Mouse (Mus musculus): ENCODE measurements around the gene Mdm2. TPM values are rescaled to one million over a fixed set of nuclear protein-coding genes. Genes with fewer than 3 reads are reported as not detected.
A peak's percentile ranks its signal among the peaks of the same experiment; 100 is the strongest.

Mdm2 gene
- total and polyA plus RNA-seq, 3 experiments: 35.3 to 601 (median 42.2) TPM

- Histone ChIP-seq H3K9me3 (replicated peaks; ENCODE audit: insufficient read depth, low read length) (no peaks in the 10 kb centered on the region), H3K9ac (ENCODE audit: control insufficient read depth, low read depth, low read length, poor library complexity, severe bottlenecking) (no peak overlapping the region; the same call in 1 of the 2 replicates), H3K4me1 (ENCODE audit: control insufficient read depth in 1 of 2, insufficient read depth in 2 of 2, low read length in 2 of 2) (peaks cover 6 to 26% of the 10 kb centered on the region in 2 experiments), H3K4me3 (ENCODE audit: control insufficient read depth in 1 of 2, insufficient read depth in 1 of 2, low read depth in 2 of 2, low read length in 2 of 2) (peak overlapping the region in 1 of 2 experiments; percentile 8; a peak in 1 of 4 replicates), H3K27me3 (ENCODE audit: control insufficient read depth in 1 of 2, insufficient read depth in 2 of 2, low read length in 2 of 2) (no peaks in the 10 kb centered on the region; a peak in 1 of 4 replicates), H3K79me2 (ENCODE audit: control insufficient read depth, insufficient read depth, low read length, poor library complexity) (no peaks in the 10 kb centered on the region), H3K27ac (ENCODE audit: control insufficient read depth, low read depth, low read length) (no peak overlapping the region), H3K36me3 (ENCODE audit: control insufficient read depth in 1 of 2, insufficient read depth in 2 of 2, low read length in 2 of 2) (peaks cover 0 to 22% of the 10 kb centered on the region in 2 experiments; a peak in 2 of 4 replicates)
- peak; percentile 27 for DNase-seq (ENCODE audit: low read depth, low spot score)
- TF ChIP-seq ELF1 (IDR thresholded peaks at IDR 0.05; ENCODE audit: low read depth, low read length) (no peak), GATA1 (IDR thresholded peaks at IDR 0.05; ENCODE audit: low read depth, low read length) (0 out of 2 replicates have a peak, but pooled peaks have one; percentile 4), UBTF (IDR thresholded peaks at IDR 0.05; ENCODE audit: borderline replicate concordance, insufficient read depth, low read depth, low read length) (no peak), MAZ (IDR thresholded peaks at IDR 0.05; ENCODE audit: low read depth, low read length) (no peak)
Measured at GRCm38 (mm10) chr10:117676036-117676643, 34.4 kb downstream of the Mdm2 start.

- peak overlapping the region in 1 of 2 experiments; percentile 8; a peak in 1 of 4 replicates for H3K4me3 ChIP-seq (ENCODE audit: control insufficient read depth in 1 of 2, insufficient read depth in 1 of 2, low read depth in 2 of 2, low read length in 2 of 2)
- H3K36me3 ChIP-seq (ENCODE audit: control insufficient read depth in 1 of 2, insufficient read depth in 2 of 2, low read length in 2 of 2): peaks cover 0 to 22% of the 10 kb centered on the region in 2 experiments; a peak in 2 of 4 replicates
- DNase-seq (ENCODE audit: low read depth, low spot score): peak; percentile 59
- H3K27ac ChIP-seq (ENCODE audit: control insufficient read depth, low read depth, low read length): no peak overlapping the region
- H3K4me1 ChIP-seq (ENCODE audit: control insufficient read depth in 1 of 2, insufficient read depth in 2 of 2, low read length in 2 of 2): peaks cover 6 to 26% of the 10 kb centered on the region in 2 experiments
- TF ChIP-seq ZMIZ1 (IDR thresholded peaks at IDR 0.05; ENCODE audit: low read depth, low read length) (no peak), SMC3 (IDR thresholded peaks at IDR 0.05; ENCODE audit: low read depth, low read length) (no peak), USF2 (IDR thresholded peaks at IDR 0.05; ENCODE audit: borderline replicate concordance in 1 of 2, insufficient read depth in 1 of 2, low read depth in 1 of 2, low read length in 2 of 2) (peak; percentile 78 to 94), UBTF (IDR thresholded peaks at IDR 0.05; ENCODE audit: borderline replicate concordance, insufficient read depth, low read depth, low read length) (no peak), BHLHE40 (IDR thresholded peaks at IDR 0.05; ENCODE audit: borderline replicate concordance, low read depth, low read length) (peak; percentile 84), USF1 (IDR thresholded peaks at IDR 0.05; ENCODE audit: low read depth, low read length) (peak; percentile 95), MAX (IDR thresholded peaks at IDR 0.05; ENCODE audit: low read length) (peak; percentile 89), RCOR1 (IDR thresholded peaks at IDR 0.05; ENCODE audit: low read depth, low read length) (no peak)
- H3K79me2 ChIP-seq (ENCODE audit: control insufficient read depth, insufficient read depth, low read length, poor library complexity): no peaks in the 10 kb centered on the region
- peaks cover 0 to 2% of the 10 kb centered on the region in 2 experiments; a peak in 2 of 4 replicates for H3K27me3 ChIP-seq (ENCODE audit: control insufficient read depth in 1 of 2, insufficient read depth in 2 of 2, low read length in 2 of 2)
- H3K9me3 ChIP-seq (replicated peaks; ENCODE audit: insufficient read depth, low read length): no peaks in the 10 kb centered on the region
- H3K9ac ChIP-seq (ENCODE audit: control insufficient read depth, low read depth, low read length, poor library complexity, severe bottlenecking): no peak overlapping the region; the same call in 1 of the 2 replicates
Measured at GRCm38 (mm10) chr10:117675096-117676035, 35.2 kb downstream of the Mdm2 start.
